ENCODE assay signal across 24 mouse cellular contexts in genomic region chr3:102732619-102733018, GRCm38 (mm10). TPM values are rescaled to one million over a fixed set of nuclear protein-coding genes. Genes with fewer than 3 reads are reported as not detected.
"Had no signal": no experiment of that assay in that cellular context is flagged by ENCODE, and none has a peak within 500 bp of the region (broad histone marks: within the 10 kb centered on the region; RNA-seq: fewer than 3 reads in every experiment).

No protein-coding gene starts in this region.

- DNase-seq: kidney, adult 8-10 months; kidney, postnatal 36 days; layer of hippocampus, adult 9-11 months; layer of hippocampus, postnatal 36 days; lung, embryonic 14.5 days; lung, postnatal 10 days; midbrain, embryonic 14.5 days; right cerebral cortex, adult 18-20 months; right cerebral cortex, postnatal 25 days; thymus, postnatal 25 days had no signal

- ATAC-seq: intestine, postnatal 0 days; liver, embryonic 12.5 days had no signal

- H3K9me3 ChIP-seq: limb, embryonic 15.5 days; liver, embryonic 12.5 days; neural tube, embryonic 13.5 days; stomach, embryonic 15.5 days had no signal

- H3K4me3 ChIP-seq: limb, embryonic 15.5 days; liver, embryonic 12.5 days; neural tube, embryonic 13.5 days; stomach, embryonic 15.5 days had no signal

- H3K27ac ChIP-seq: limb, embryonic 15.5 days; liver, embryonic 12.5 days; macrophage; neural tube, embryonic 13.5 days; stomach, embryonic 15.5 days had no signal

- H3K9ac ChIP-seq: limb, embryonic 15.5 days; liver, embryonic 12.5 days; lung, embryonic 14.5 days; neural tube, embryonic 13.5 days; stomach, embryonic 15.5 days had no signal

- H3K27me3 ChIP-seq: stomach, embryonic 15.5 days had no signal

- H3K4me2 ChIP-seq: limb, embryonic 15.5 days; liver, embryonic 12.5 days; lung, embryonic 14.5 days; neural tube, embryonic 13.5 days; stomach, embryonic 15.5 days had no signal

- H3K36me3 ChIP-seq: limb, embryonic 15.5 days; liver, embryonic 12.5 days; neural tube, embryonic 13.5 days; stomach, embryonic 15.5 days had no signal

RNA-seq across cellular contexts. Expression of gene Tshb, which starts 49.9 kb away (rescaled TPM):
- total RNA-seq: layer of hippocampus, adult 18-20 months; layer of hippocampus, postnatal 36 days; left cerebral cortex, adult 8-10 months; left cerebral cortex, postnatal 25 days; monocyte, adult 5-6 weeks had no signal
- polyA plus RNA-seq: kidney, embryonic 16.5 days; liver, embryonic 12.5 days; liver, embryonic 16.5 days; macrophage; small intestine, adult 2 months; urinary bladder, adult 2 months had no signal
